Mouse (Mus musculus): ENCODE measurements around the gene Nrxn2.

- TF ChIP-seq CTCF (IDR thresholded peaks at IDR 0.05; ENCODE audit: low read depth) (no peak), EP300 (optimal IDR thresholded peaks at IDR 0.05) (no peak)
These were observed 56.2 kb downstream of the Nrxn2 start for GRCm38 (mm10) chr19:6474706-6475105.
